18 mouse cellular contexts compared by ENCODE assay signal in the genomic region with DNA sequence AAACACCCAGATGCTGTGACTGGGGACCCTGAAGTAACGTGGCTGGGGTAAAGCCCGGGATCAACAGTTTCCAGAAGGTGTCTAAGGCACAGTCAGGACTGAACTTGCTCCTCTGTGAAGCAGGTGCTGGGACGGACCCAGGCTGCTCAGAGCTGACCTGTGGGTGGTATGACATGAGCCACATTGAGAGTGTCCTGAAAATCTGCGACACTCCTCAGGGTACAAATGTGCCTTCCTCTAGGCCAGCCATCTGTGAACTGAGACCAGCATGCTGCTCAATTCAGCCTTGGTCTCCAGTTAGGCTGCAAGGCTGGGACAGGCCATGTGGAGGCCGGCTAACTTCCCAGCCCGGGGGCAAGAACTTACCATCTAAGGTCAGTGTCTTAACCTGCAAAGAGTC.
"Had no signal": no experiment of that assay in that cellular context is flagged by ENCODE, and none has a peak within 500 bp of the region (broad histone marks: within the 10 kb centered on the region; RNA-seq: fewer than 3 reads in every experiment).

No protein-coding gene starts in this region.

- H3K4me2 ChIP-seq: limb, embryonic 13.5 days; liver, embryonic 13.5 days; midbrain, embryonic 11.5 days had no signal

- H3K9ac ChIP-seq: limb, embryonic 13.5 days; liver, embryonic 13.5 days had no signal

- H3K27ac ChIP-seq: limb, embryonic 13.5 days; liver, embryonic 13.5 days; stomach, postnatal 0 days had no signal

- H3K9me3 ChIP-seq: limb, embryonic 13.5 days; liver, embryonic 13.5 days had no signal

- H3K36me3 ChIP-seq: limb, embryonic 13.5 days; liver, embryonic 13.5 days had no signal

- DNase-seq: kidney, adult 2 months; kidney, postnatal 10 days; kidney, postnatal 4 days; left cerebral cortex, postnatal 4 days; liver; liver, embryonic 13.5 days; lung, adult 2 months; lung, postnatal 14 days; lung, postnatal 4 days; midbrain, embryonic 14.5 days; right cerebral cortex, adult 18-20 months; right cerebral cortex, postnatal 14 days; right cerebral cortex, postnatal 4 days; thymus, adult 18-20 months; thymus, postnatal 36 days had no signal

- H3K4me3 ChIP-seq: limb, embryonic 13.5 days; liver, embryonic 13.5 days had no signal
